Mouse (Mus musculus) testis, adult 2 months (tissue): ENCODE results near the gene Rims1. TPM values are rescaled to one million over a fixed set of nuclear protein-coding genes. Genes with fewer than 3 reads are reported as not detected.

Experiments used
- H3K27ac ChIP-seq: fragments of 200-500 bp; 2 replicates; pipeline ENCODE4 v1.5.1; 2012; ENCODE audit warnings: low read depth, low read length; ENCODE audit not compliant: control insufficient read depth, insufficient read depth
- H3K27me3 ChIP-seq: fragments of 200-500 bp; 2 replicates; pipeline ENCODE4 v1.6.1; 2012; ENCODE audit warnings: mild to moderate bottlenecking, low read length, moderate library complexity; ENCODE audit not compliant: control insufficient read depth, insufficient read depth
- H3K36me3 ChIP-seq: fragments of 200-500 bp; 2 replicates; pipeline ENCODE4 v1.6.1; 2012; ENCODE audit warnings: mild to moderate bottlenecking, low read length; ENCODE audit not compliant: control insufficient read depth, insufficient read depth
- H3K4me1 ChIP-seq: fragments of 200-500 bp; 2 replicates; pipeline ENCODE4 v1.6.1; 2012; ENCODE audit warnings: low read length; ENCODE audit not compliant: control insufficient read depth, insufficient read depth
- H3K4me3 ChIP-seq: fragments of 200-500 bp; 2 replicates; pipeline ENCODE4 v1.5.1; 2012; ENCODE audit warnings: low read depth, mild to moderate bottlenecking, low read length, moderate library complexity, mixed read lengths; ENCODE audit not compliant: control insufficient read depth
- CTCF ChIP-seq: fragments of 200-500 bp; IDR thresholded peaks from 2 replicates; pipeline ENCODE4 v1.5.1; 2012; ENCODE audit warnings: low read depth, mild to moderate bottlenecking, inconsistent platforms, low read length, moderate library complexity; ENCODE audit not compliant: control insufficient read depth, insufficient read depth, insufficient replicate concordance
- POLR2A ChIP-seq: fragments of 200-500 bp; IDR thresholded peaks from 2 replicates; pipeline ENCODE4 v1.6.1; 2012; ENCODE audit warnings: low read depth, mild to moderate bottlenecking, inconsistent platforms, low read length, moderate library complexity; ENCODE audit not compliant: control insufficient read depth
- polyA plus RNA-seq: library from polyadenylated mRNA; depleted of rRNA; stranded (reverse); fragments of >200 nt; gene quantifications from 2 replicates; pipeline ENCODE4 v1.2.3, GENCODE M21; 2012

The Rims1 gene
- polyA plus RNA-seq, 1 experiment: 0.30 TPM

GRCm38 (mm10) chr1:22797091-22797490 is 8.7 kb downstream of the Rims1 start:
- H3K27ac ChIP-seq: no peak overlapping the region
- H3K4me1 ChIP-seq: no peaks in the 10 kb centered on the region
- H3K27me3 ChIP-seq: no peaks in the 10 kb centered on the region
- no peak overlapping the region for H3K4me3 ChIP-seq
- no peaks in the 10 kb centered on the region for H3K36me3 ChIP-seq
- no peak for TF ChIP-seq POLR2A
- TF ChIP-seq CTCF: no peak

DNA sequence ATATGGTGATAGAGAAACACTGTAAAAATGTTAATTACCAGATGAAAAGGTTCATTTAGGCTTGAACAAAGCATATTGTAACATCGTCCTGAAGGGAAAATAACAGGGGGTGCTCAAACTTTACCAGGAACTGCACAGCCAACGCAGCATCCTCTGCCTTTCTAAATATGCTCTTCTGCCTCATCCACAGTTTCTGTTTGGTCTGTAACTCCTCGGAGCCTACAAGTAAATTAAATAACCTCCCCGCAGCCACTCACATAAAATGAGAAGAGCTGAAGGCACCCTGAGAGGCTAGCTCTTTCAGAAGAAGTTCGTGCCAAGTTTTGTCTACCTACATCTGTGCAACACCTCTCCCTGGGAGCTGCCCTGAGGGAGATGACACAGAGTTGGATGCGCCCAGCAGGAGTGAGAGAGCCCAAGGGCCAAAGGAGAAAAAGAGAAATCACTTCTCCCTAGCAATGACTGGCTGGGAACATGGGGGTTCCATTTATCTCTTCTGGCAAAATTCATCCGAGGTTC is 16.3 kb downstream of the Rims1 start:
- Histone ChIP-seq H3K27ac (no peak overlapping the region), H3K27me3 (no peaks in the 10 kb centered on the region), H3K4me1 (no peaks in the 10 kb centered on the region), H3K36me3 (no peaks in the 10 kb centered on the region), H3K4me3 (no peak overlapping the region)
- TF ChIP-seq CTCF (no peak), POLR2A (no peak)

DNA sequence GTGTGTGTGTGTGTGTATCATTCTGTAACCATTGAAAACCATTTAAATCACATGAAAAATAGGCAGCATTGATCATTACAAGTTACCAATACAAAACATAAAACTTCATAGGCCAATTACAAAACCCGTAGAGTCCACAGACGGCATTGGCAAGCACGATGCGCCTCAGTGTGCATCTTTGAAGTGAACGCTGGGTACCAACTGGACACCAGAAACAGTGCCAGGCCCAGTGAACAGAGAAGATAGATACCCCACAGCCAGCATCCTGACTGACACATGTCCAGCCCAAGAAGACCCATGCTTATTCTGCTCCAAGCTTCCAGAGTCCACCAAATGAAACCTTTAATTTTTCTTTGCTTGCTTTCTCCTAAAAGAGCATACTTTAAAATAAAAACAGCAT is 18.2 kb downstream of the Rims1 start:
- TF ChIP-seq POLR2A: no peak
- no peak for TF ChIP-seq CTCF
- Histone ChIP-seq H3K27ac (no peak overlapping the region), H3K27me3 (no peaks in the 10 kb centered on the region), H3K4me3 (no peak overlapping the region), H3K4me1 (no peaks in the 10 kb centered on the region), H3K36me3 (no peaks in the 10 kb centered on the region)

- no peak for TF ChIP-seq CTCF
- TF ChIP-seq POLR2A: no peak
Observed at GRCm38 (mm10) chr1:22770530-22771254, 35.1 kb downstream of the Rims1 start.

DNA sequence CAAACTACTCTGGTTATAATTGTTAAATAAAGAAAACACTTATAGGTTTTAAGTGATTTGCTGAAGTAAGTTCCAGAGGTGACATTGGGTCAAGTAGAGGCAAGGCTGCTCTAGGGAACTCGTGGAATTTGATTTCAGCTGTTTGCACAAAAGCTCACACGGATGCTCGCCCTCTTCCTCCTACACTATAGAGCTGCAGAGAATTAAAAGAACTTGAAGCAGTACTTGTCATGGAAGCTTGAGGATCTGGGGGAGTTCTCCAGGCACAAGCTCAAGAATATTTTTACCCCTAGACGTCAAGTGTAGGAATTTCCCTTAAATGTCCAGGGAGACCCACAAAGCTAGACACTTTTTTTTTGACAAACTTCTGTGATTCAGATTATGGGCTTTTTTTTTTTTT is 42.4 kb downstream of the Rims1 start:
- TF ChIP-seq POLR2A (no peak), CTCF (no peak)
- Histone ChIP-seq H3K4me3 (no peak overlapping the region), H3K27me3 (no peaks in the 10 kb centered on the region), H3K27ac (no peak overlapping the region), H3K36me3 (no peaks in the 10 kb centered on the region), H3K4me1 (no peaks in the 10 kb centered on the region)

More at GRCm38 (mm10) chr1:22770530-22771254, 35.1 kb downstream of the Rims1 start:
- H3K4me3 ChIP-seq: no peak overlapping the region
- no peak overlapping the region for H3K27ac ChIP-seq
- H3K4me1 ChIP-seq: no peaks in the 10 kb centered on the region
- no peaks in the 10 kb centered on the region for H3K27me3 ChIP-seq
- H3K36me3 ChIP-seq: no peaks in the 10 kb centered on the region

GRCm38 (mm10) chr1:22762780-22763179 is 43.0 kb downstream of the Rims1 start:
- H3K4me3 ChIP-seq: no peak overlapping the region
- H3K27me3 ChIP-seq: no peaks in the 10 kb centered on the region
- H3K36me3 ChIP-seq: no peaks in the 10 kb centered on the region
- no peak for TF ChIP-seq POLR2A
- no peak for TF ChIP-seq CTCF
- H3K4me1 ChIP-seq: no peaks in the 10 kb centered on the region
- no peak overlapping the region for H3K27ac ChIP-seq

DNA sequence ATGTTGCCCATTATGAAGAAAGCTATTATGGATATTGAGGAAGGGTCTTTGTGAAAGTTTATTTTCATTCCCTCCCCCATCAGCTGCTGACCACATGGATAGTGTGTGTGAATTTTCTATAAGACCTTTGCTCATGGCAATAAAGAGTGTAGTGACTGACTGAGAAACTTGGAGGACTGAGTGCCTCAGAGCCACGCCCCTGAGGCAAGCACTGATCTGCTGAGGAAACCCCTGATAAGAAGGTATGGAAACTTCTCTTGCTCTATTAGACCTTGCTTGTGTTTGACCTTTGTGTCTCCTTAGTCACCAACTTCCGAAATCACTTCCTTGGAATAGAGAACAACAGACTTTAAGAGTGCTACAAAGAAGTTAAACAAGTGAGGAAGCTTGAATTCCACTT is 55.3 kb downstream of the Rims1 start:
- Histone ChIP-seq H3K27me3 (no peaks in the 10 kb centered on the region), H3K4me3 (no peak overlapping the region), H3K4me1 (no peaks in the 10 kb centered on the region), H3K27ac (no peak overlapping the region), H3K36me3 (no peaks in the 10 kb centered on the region)
- TF ChIP-seq CTCF: no peak
- no peak for TF ChIP-seq POLR2A

GRCm38 (mm10) chr1:22744655-22745054 is 61.1 kb downstream of the Rims1 start:
- H3K4me3 ChIP-seq: no peak overlapping the region
- no peak overlapping the region for H3K27ac ChIP-seq
- no peaks in the 10 kb centered on the region for H3K4me1 ChIP-seq
- TF ChIP-seq CTCF: no peak
- TF ChIP-seq POLR2A: no peak
- H3K36me3 ChIP-seq: no peaks in the 10 kb centered on the region
- no peaks in the 10 kb centered on the region for H3K27me3 ChIP-seq
